Mouse (Mus musculus) bone marrow, adult 2 months (tissue): Measurements from ENCODE around the gene Tubg2. TPM values are rescaled to one million over a fixed set of nuclear protein-coding genes. Genes with fewer than 3 reads are reported as not detected.
A peak's percentile ranks its signal among the peaks of the same experiment; 100 is the strongest.
"Not testable (repeated sequence)": the region's sequence is repeated elsewhere in the genome, so short reads cannot be mapped to it uniquely, and the experiment has no call there.

Experiments
- H3K27ac ChIP-seq: fragments of 200-500 bp; 2 replicates; pipeline ENCODE4 v1.5.1; 2012; ENCODE audit warnings: low read depth, mild to moderate bottlenecking, control low read depth, inconsistent platforms, low read length; ENCODE audit not compliant: control insufficient read depth, poor library complexity, insufficient read depth
- H3K4me1 ChIP-seq: fragments of 200-500 bp; 2 replicates; pipeline ENCODE4 v1.6.1; 2011; ENCODE audit warnings: low read length; ENCODE audit not compliant: control insufficient read depth, insufficient read depth
- H3K4me3 ChIP-seq: fragments of 200-500 bp; replicated peaks from 2 replicates; pipeline ENCODE3; 2011; ENCODE audit warnings: mild to moderate bottlenecking, low read depth, low read length, control low read depth; ENCODE audit not compliant: control insufficient read depth
- CTCF ChIP-seq: fragments of 200-500 bp; IDR thresholded peaks from 2 replicates; pipeline ENCODE4 v1.5.1; 2011; ENCODE audit warnings: low read length, control low read depth; ENCODE audit not compliant: control insufficient read depth, insufficient read depth
- POLR2A ChIP-seq: fragments of 200-500 bp; IDR thresholded peaks from 2 replicates; pipeline ENCODE4 v1.6.1; 2011; ENCODE audit warnings: low read depth, mild to moderate bottlenecking, control low read depth, low read length, borderline replicate concordance; ENCODE audit not compliant: control insufficient read depth
- WGBS: fragments of 180-500 bp; shearing (Covaris S2); methylation state at CpG from one replicate; pipeline ENCODE4 v1.1.7; 2018; 5-methylcytosine and 5-hydroxymethylcytosine counted together
- polyA plus RNA-seq: library from polyadenylated mRNA; stranded (reverse); fragments of >200 nt; gene quantifications from 2 replicates; pipeline ENCODE4 v1.2.4, GENCODE M21; 2011; ENCODE audit warnings: low replicate concordance; ENCODE audit not compliant: missing spikeins, insufficient read depth, insufficient read length

Tubg2 gene
- polyA plus RNA-seq, 1 experiment: 3.4 TPM

DNA sequence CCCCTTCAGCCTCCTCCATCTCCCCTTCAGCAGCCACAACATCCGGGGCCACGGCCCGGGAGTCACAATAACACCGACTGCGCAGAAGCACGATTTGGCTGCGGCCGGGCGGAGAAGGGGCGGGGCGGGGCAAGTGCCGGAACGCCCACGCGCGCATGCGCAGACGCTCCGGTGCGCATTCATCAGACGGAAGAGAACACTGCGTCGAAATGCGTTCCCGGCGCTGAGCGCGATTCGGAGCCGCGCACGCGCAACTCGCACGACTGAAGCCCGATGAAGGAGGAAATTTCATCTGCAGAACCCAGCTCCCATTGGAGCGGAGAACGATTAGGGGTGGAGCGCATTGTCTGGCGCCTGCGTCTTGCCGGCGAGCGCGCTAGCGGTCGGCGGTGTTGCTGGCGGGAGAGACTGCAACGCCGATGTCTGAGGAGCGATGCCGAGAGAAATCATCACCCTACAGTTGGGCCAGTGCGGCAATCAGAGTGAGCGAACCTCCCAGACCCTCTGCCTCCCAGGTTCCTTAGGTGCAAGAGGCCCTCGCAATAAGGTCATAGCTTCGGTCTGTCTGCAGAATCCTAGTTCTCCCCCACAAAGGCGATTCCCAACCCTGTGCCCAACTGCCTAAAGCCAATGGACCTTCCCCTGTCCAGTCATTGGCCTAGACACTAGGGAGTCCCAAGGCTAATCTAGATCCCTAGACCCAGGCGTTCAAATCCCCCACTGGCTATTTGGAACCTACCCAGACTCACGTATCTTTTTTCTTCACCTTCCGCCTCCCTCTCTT lies 35.8 kb upstream of the Tubg2 start, which contains the start of the genes Retreg3 and Tubg1:
Retreg3 (minus strand) TSS at position 133 of the 784 bp plus-strand sequence.
Tubg1 (plus strand) TSS at position 178 of the 784 bp plus-strand sequence.
- WGBS: under 1% methylated on average over 61 of the region's 61 CpGs
- Histone ChIP-seq H3K4me3 (peak within 1 kb of the TSS; percentile 86), H3K27ac (peak within 1 kb of the TSS; percentile 92), H3K4me1 (peaks cover 1% of the 10 kb centered on the region; the same call in 1 of the 2 replicates)
- TF ChIP-seq CTCF (no peak; the same call in 1 of the 2 replicates), POLR2A (peak; percentile 87)

DNA sequence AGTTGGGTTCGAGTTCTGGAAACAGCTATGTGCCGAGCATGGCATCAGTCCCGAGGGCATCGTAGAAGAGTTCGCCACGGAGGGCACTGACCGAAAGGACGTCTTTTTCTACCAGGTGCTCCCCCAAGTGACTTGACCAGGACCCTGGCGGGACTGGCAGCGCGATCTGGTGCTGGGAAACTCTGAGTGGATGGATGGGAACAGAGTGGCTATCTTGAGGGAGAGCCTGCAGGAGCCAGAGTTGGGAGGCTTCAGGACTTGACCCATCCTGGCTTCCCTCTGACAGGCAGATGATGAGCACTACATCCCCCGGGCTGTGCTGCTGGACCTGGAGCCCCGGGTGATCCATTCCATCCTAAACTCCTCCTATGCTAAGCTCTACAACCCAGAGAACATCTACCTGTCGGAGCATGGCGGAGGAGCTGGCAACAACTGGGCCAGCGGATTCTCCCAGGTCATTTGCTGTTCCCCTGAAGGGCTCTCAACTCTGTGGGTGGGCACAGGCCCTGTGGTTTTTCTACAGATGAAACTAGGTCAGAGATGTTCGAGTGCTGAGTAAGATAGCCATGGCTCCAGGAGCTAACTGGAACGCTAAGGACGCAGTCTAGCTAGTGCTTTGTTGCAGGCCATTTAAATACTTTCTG lies 35.0 kb upstream of the Tubg2 start:
- TF ChIP-seq POLR2A: no peak
- no peak for TF ChIP-seq CTCF
- WGBS: 25% methylated on average over 19 of the region's 19 CpGs
- Histone ChIP-seq H3K4me1 (no peaks in the 10 kb centered on the region; the same call in 1 of the 2 replicates), H3K27ac (peak overlapping the region; percentile 92; the same call in 1 of the 2 replicates), H3K4me3 (peak overlapping the region; percentile 82)

- H3K27ac ChIP-seq, H3K4me3 ChIP-seq, H3K4me1 ChIP-seq: not testable (repeated sequence)
- WGBS: 93% methylated on average over 8 of the region's 8 CpGs
These were observed 31.2 kb upstream of the Tubg2 start for GRCm38 (mm10) chr11:101124494-101124893.

GRCm38 (mm10) chr11:101125008-101125407 lies 30.7 kb upstream of the Tubg2 start:
- H3K4me3 ChIP-seq: not testable (repeated sequence)

GRCm38 (mm10) chr11:101127075-101127474 lies 28.6 kb upstream of the Tubg2 start:
- 85% methylated on average over 1 of the region's 1 CpGs for WGBS
- no peak for TF ChIP-seq POLR2A
- no peak for TF ChIP-seq CTCF
- H3K27ac ChIP-seq: no peak overlapping the region
- no peaks in the 10 kb centered on the region for H3K4me1 ChIP-seq
- H3K4me3 ChIP-seq: no peak overlapping the region

More at GRCm38 (mm10) chr11:101125008-101125407, 30.7 kb upstream of the Tubg2 start:
- H3K27ac ChIP-seq, H3K4me1 ChIP-seq: not testable (repeated sequence)
- WGBS: 94% methylated on average over 9 of the region's 9 CpGs

- 80% methylated on average over 11 of the region's 11 CpGs for WGBS
- Histone ChIP-seq H3K4me3 (no peak overlapping the region), H3K27ac (no peak overlapping the region), H3K4me1 (no peaks in the 10 kb centered on the region)
- TF ChIP-seq CTCF (no peak), POLR2A (no peak)
These were observed 26.6 kb upstream of the Tubg2 start for GRCm38 (mm10) chr11:101128996-101129577.

DNA sequence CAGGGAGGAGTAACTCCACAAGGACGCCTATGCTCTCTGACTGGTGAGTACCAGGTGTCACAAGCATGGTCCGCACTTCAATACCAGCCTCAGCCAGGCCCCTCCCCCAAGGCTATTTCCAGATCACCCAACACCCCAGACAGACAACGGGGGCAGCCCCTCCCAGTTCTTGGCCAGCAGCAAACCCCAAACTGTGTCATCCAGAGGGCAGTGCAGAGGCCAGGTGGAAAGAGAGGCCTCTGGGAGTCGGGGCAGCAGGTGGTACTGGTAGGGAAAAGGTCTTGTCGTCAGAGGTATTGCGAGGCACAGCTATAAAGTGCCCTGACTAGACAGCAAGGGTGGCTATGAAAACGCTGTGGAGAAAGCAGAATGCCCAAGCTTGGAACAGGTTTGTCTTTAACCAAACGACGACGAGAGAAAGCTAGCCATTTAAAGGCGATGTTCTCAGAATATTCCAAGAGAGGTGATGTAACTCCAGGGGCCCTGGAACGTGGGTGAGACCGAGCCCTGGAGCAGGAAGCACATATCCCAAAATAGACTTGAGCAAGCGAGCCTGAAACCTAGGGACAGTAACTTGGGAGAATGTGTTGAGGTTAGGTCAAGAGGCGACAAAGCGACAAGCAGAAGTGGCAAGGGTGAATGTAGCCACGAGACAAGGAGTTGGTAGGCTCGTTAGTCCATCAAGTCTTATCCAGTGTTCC lies 25.5 kb upstream of the Tubg2 start:
- Histone ChIP-seq H3K4me1 (no peaks in the 10 kb centered on the region), H3K27ac (no peak overlapping the region), H3K4me3 (no peak overlapping the region)
- WGBS: 59% methylated on average over 18 of the region's 18 CpGs
- no peak for TF ChIP-seq CTCF
- no peak for TF ChIP-seq POLR2A

DNA sequence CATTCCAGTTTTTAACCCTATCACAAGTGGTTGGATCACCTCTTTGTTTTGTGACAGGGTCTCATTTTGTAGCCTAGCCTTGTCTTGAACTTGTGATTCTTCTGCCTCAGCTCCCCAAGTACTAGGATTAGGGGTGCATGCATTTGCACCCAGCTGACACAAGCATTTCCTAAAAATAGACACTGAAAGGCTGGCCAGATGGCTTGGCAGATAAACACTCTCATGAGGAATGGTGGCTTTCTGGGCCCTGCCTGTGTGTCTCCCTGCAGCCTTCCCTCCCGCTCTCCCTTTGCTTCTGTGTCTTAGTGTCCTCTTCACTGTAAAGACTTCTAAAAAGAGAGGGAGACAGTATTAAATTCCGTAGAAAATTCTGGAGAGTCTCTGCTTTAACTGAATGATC lies 24.5 kb upstream of the Tubg2 start:
- no peak overlapping the region for H3K27ac ChIP-seq
- H3K4me1 ChIP-seq: no peaks in the 10 kb centered on the region
- TF ChIP-seq POLR2A (no peak), CTCF (no peak)
- WGBS: 72% methylated on average over 2 of the region's 2 CpGs
- no peak overlapping the region for H3K4me3 ChIP-seq
